Mouse (Mus musculus) CH12.LX (cell line): ENCODE data around the gene Sesn2. TPM values are rescaled to one million over a fixed set of nuclear protein-coding genes. Genes with fewer than 3 reads are reported as not detected.

Source experiments
- DNase-seq: peaks from one replicate; pipeline ENCODE4 v3.0.0-alpha.2; 2013; ENCODE audit errors: extremely low read depth
- H3K27ac ChIP-seq: 2 replicates; pipeline ENCODE4 v1.5.1; 2012; ENCODE audit warnings: low read depth, mild to moderate bottlenecking, control low read depth, moderate library complexity; ENCODE audit not compliant: insufficient read depth
- H3K27me3 ChIP-seq: replicated peaks from 2 replicates; pipeline ENCODE3; 2012; ENCODE audit warnings: inconsistent platforms
- H3K36me3 ChIP-seq, 2 experiments: replicated peaks in 1 of 2; 2 replicates each; pipeline versions ENCODE3 to v1.6.1; 2012; ENCODE audit warnings: inconsistent platforms in 1 of 2, low read length in 1 of 2, mild to moderate bottlenecking in 1 of 2, mixed read lengths in 1 of 2, moderate library complexity in 1 of 2; ENCODE audit not compliant: control insufficient read depth in 1 of 2, insufficient read depth in 1 of 2
- H3K4me1 ChIP-seq, 2 experiments: 2 replicates each; pipeline ENCODE4 v1.6.1; 2012; ENCODE audit warnings: inconsistent platforms in 1 of 2, moderate library complexity in 1 of 2; ENCODE audit not compliant: insufficient read depth in 2 of 2, control insufficient read depth in 1 of 2
- H3K4me2 ChIP-seq: 2 replicates; pipeline ENCODE4 v1.6.1; 2012; ENCODE audit warnings: low read depth, mild to moderate bottlenecking, control low read depth; ENCODE audit not compliant: poor library complexity, insufficient read depth, severe bottlenecking
- H3K4me3 ChIP-seq, 3 experiments: fragments of 150-350 bp in 1 of 3; sonication (generic) in 1 of 3; replicated peaks in 1 of 3; 2 replicates each; pipeline versions ENCODE3 to v1.5.1; 2011 to 2012; ENCODE audit warnings: low read depth in 2 of 3, low read length in 2 of 3, mild to moderate bottlenecking in 2 of 3, moderate library complexity in 2 of 3, control low read depth in 1 of 3, improper control_type of control experiment in 1 of 3, inconsistent platforms in 1 of 3, mixed read lengths in 1 of 3; ENCODE audit not compliant: poor library complexity in 1 of 3
- H3K79me2 ChIP-seq: replicated peaks from 2 replicates; pipeline ENCODE4 v1.6.1; 2012; ENCODE audit warnings: mild to moderate bottlenecking, moderate library complexity; ENCODE audit not compliant: control insufficient read depth, poor library complexity, insufficient read depth, severe bottlenecking; ENCODE audit errors: extremely low read depth
- H3K9ac ChIP-seq: 2 replicates; pipeline ENCODE4 v1.6.1; 2012; ENCODE audit warnings: low read depth, mild to moderate bottlenecking, control low read depth, moderate library complexity; ENCODE audit not compliant: insufficient read depth
- H3K9me3 ChIP-seq: replicated peaks from 2 replicates; pipeline ENCODE3; 2012; ENCODE audit warnings: low read length, inconsistent platforms, mixed read lengths
- BHLHE40 ChIP-seq: IDR thresholded peaks from 2 replicates; pipeline ENCODE4 v1.6.1; 2011; ENCODE audit warnings: mild to moderate bottlenecking, low read depth, low read length, improper control_type of control experiment
- CHD1 ChIP-seq: IDR thresholded peaks from 2 replicates; pipeline ENCODE4 v1.6.1; 2012; ENCODE audit warnings: low read depth, low read length, improper control_type of control experiment, inconsistent platforms
- CHD2 ChIP-seq: IDR thresholded peaks from 2 replicates; pipeline ENCODE4 v1.6.1; 2011; ENCODE audit warnings: low read length, improper control_type of control experiment
- CTCF ChIP-seq, 2 experiments: IDR thresholded peaks in 1 of 2; conservative IDR thresholded peaks in 1 of 2; 2 replicates each; pipeline ENCODE4 v1.5.1; 2011 to 2012; ENCODE audit warnings: low read depth in 2 of 2, low read length in 2 of 2, improper control_type of control experiment in 1 of 2, inconsistent platforms in 1 of 2, mild to moderate bottlenecking in 1 of 2, moderate library complexity in 1 of 2
- GABPA ChIP-seq: IDR thresholded peaks from 2 replicates; pipeline ENCODE4 v1.6.1; 2012; ENCODE audit warnings: low read depth, low read length, improper control_type of control experiment, inconsistent platforms; ENCODE audit not compliant: insufficient replicate concordance
- JUN ChIP-seq: IDR thresholded peaks from 2 replicates; pipeline ENCODE4 v1.6.1; 2011; ENCODE audit warnings: low read depth, mild to moderate bottlenecking, low read length, improper control_type of control experiment, moderate library complexity; ENCODE audit not compliant: insufficient read depth
- MAFK ChIP-seq: IDR thresholded peaks from 2 replicates; pipeline ENCODE4 v1.6.1; 2011; ENCODE audit warnings: low read length, improper control_type of control experiment; ENCODE audit not compliant: insufficient replicate concordance
- MAZ ChIP-seq: IDR thresholded peaks from 2 replicates; pipeline ENCODE4 v1.6.1; 2012; ENCODE audit warnings: low read depth, mild to moderate bottlenecking, inconsistent platforms, low read length, improper control_type of control experiment, moderate library complexity
- MYC ChIP-seq: IDR thresholded peaks from 2 replicates; pipeline ENCODE4 v1.6.1; 2011; ENCODE audit warnings: low read depth, mild to moderate bottlenecking, improper control_type of control experiment, low read length
- NELFE ChIP-seq: IDR thresholded peaks from 2 replicates; pipeline ENCODE4 v1.6.1; 2011; ENCODE audit warnings: low read depth, low read length, improper control_type of control experiment
- POLR2AphosphoS2 ChIP-seq: IDR thresholded peaks from 2 replicates; pipeline ENCODE4 v1.6.1; 2011; ENCODE audit warnings: low read depth, low read length, improper control_type of control experiment
- RAD21 ChIP-seq: IDR thresholded peaks from 2 replicates; pipeline ENCODE4 v1.6.1; 2011; ENCODE audit warnings: low read depth, mild to moderate bottlenecking, low read length, improper control_type of control experiment, moderate library complexity
- RCOR1 ChIP-seq: conservative IDR thresholded peaks from 2 replicates; pipeline ENCODE4 v1.6.1; 2012; ENCODE audit warnings: low read depth, mild to moderate bottlenecking, inconsistent platforms, low read length, improper control_type of control experiment
- SIN3A ChIP-seq: IDR thresholded peaks from 2 replicates; pipeline ENCODE4 v1.6.1; 2012; ENCODE audit warnings: low read length, improper control_type of control experiment, inconsistent platforms
- SMC3 ChIP-seq: IDR thresholded peaks from 2 replicates; pipeline ENCODE4 v1.6.1; 2011; ENCODE audit warnings: low read depth, low read length, improper control_type of control experiment
- TBP ChIP-seq: conservative IDR thresholded peaks from 2 replicates; pipeline ENCODE4 v1.6.1; 2011; ENCODE audit warnings: low read depth, low read length, improper control_type of control experiment
- TCF12 ChIP-seq: IDR thresholded peaks from 2 replicates; pipeline ENCODE4 v1.6.1; 2014; ENCODE audit warnings: low read depth, mild to moderate bottlenecking, inconsistent platforms, low read length, improper control_type of control experiment
- USF1 ChIP-seq: IDR thresholded peaks from 2 replicates; pipeline ENCODE4 v1.6.1; 2014; ENCODE audit warnings: low read depth, mild to moderate bottlenecking, inconsistent platforms, low read length, improper control_type of control experiment
- USF2 ChIP-seq: conservative IDR thresholded peaks from 2 replicates; pipeline ENCODE4 v1.6.1; 2011; ENCODE audit warnings: low read depth, low read length, improper control_type of control experiment
- ZNF384 ChIP-seq: IDR thresholded peaks from 2 replicates; pipeline ENCODE4 v1.6.1; 2012; ENCODE audit warnings: low read depth, low read length, improper control_type of control experiment, inconsistent platforms
- dilution Hi-C: fragments of 300-500 bp; cut with MboI; formaldehyde crosslinking; loops from 2 replicates; pipeline ENCODE4 v1.14.3; 2020; ENCODE audit warnings: low sequenced_read_pairs; ENCODE audit not compliant: extremely low pct_unique_long_range_greater_than_20kb, extremely low pct_ligation_motif_present
- in situ Hi-C: fragments of 300-500 bp; cut with MboI; formaldehyde crosslinking; loops from 3 replicates; pipeline ENCODE4 v1.14.3; 2019; ENCODE audit warnings: low sequenced_read_pairs, low pct_ligation_motif_present, low pct_unique_long_range_greater_than_20kb, mixed read lengths
- polyA plus RNA-seq: library from polyadenylated mRNA; unstranded; fragments of >175 nt; gene quantifications from 2 replicates; pipeline ENCODE4 v1.2.1, GENCODE M21; 2012; ENCODE audit warnings: low read depth; ENCODE audit not compliant: insufficient read length
- total RNA-seq, 2 experiments: library from RNA; depleted of rRNA; stranded (reverse); fragments of 300-350 nt in 1 of 2; fragments of >200 nt in 1 of 2; gene quantifications; 2 replicates each; pipeline ENCODE4 v1.2.3; 2012 to 2014

Gene Sesn2
- total and polyA plus RNA-seq, 3 experiments = 35.6 to 68.1 (median 40.1) TPM

- in situ Hi-C loops = loop anchor here (5.0 kb wide), 1 partner anchor 91 kb away; the partner anchor contains the start of gene Eya3
Observed at GRCm38 (mm10) chr4:132545851-132546250, 35.5 kb upstream of the Sesn2 start.

GRCm38 (mm10) chr4:132542724-132543123 lies 32.4 kb upstream of the Sesn2 start:
- in situ Hi-C loops (no loop called here), dilution Hi-C loops (no loop called here)
- Histone ChIP-seq H3K9me3 (no peaks in the 10 kb centered on the region), H3K27me3 (no peaks in the 10 kb centered on the region), H3K79me2 (peaks cover 38% of the 10 kb centered on the region), H3K9ac (no peak overlapping the region), H3K4me3 (no peak overlapping the region), H3K4me1 (peaks cover 4 to 27% of the 10 kb centered on the region in 2 experiments; a peak in 3 of 4 replicates), H3K27ac (0 out of 2 replicates have a peak overlapping the region, but pooled peaks have one; percentile 35), H3K4me2 (no peak overlapping the region), H3K36me3 (peaks cover 62 to 91% of the 10 kb centered on the region in 2 experiments)
- TF ChIP-seq MAFK (0 out of 2 replicates have a peak, but pooled peaks have one; percentile 50), BHLHE40 (0 out of 2 replicates have a peak, but pooled peaks have one; percentile 32), CTCF (conservative IDR thresholded peaks at IDR 0.05 in 1 of 2, IDR thresholded peaks at IDR 0.05 in 1 of 2; ENCODE audit: low read depth in 2 of 2, low read length in 2 of 2) (peak in 1 of 2 experiments; percentile 34; a peak in 2 of 4 replicates), NELFE (no peak), USF2 (no peak), TCF12 (no peak), TBP (no peak)
- DNase-seq = no peak

More at GRCm38 (mm10) chr4:132545851-132546250, 35.5 kb upstream of the Sesn2 start:
- no peaks in the 10 kb centered on the region for H3K9me3 ChIP-seq
- H3K27ac ChIP-seq = no peak overlapping the region
- no peak overlapping the region for H3K9ac ChIP-seq
- TF ChIP-seq MYC (no peak), CTCF (conservative IDR thresholded peaks at IDR 0.05 in 1 of 2, IDR thresholded peaks at IDR 0.05 in 1 of 2; ENCODE audit: low read depth in 2 of 2, low read length in 2 of 2) (peak; percentile 50 to 90; a peak in 3 of 4 replicates), RAD21 (peak; percentile 82), SMC3 (peak; percentile 77), JUN (no peak)
- no peak overlapping the region for H3K4me3 ChIP-seq
- H3K4me1 ChIP-seq = peaks cover 3 to 25% of the 10 kb centered on the region in 2 experiments; a peak in 3 of 4 replicates
- peaks cover 9% of the 10 kb centered on the region for H3K79me2 ChIP-seq
- H3K4me2 ChIP-seq = no peak overlapping the region
- H3K36me3 ChIP-seq = peaks cover 69 to 92% of the 10 kb centered on the region in 2 experiments
- H3K27me3 ChIP-seq = no peaks in the 10 kb centered on the region
- DNase-seq = peak; percentile 79
- dilution Hi-C loops = no loop called here

- Histone ChIP-seq H3K9ac (no peak overlapping the region), H3K79me2 (peaks cover 51% of the 10 kb centered on the region), H3K27me3 (no peaks in the 10 kb centered on the region), H3K4me2 (no peak overlapping the region), H3K27ac (no peak overlapping the region), H3K4me1 (peaks cover 9 to 37% of the 10 kb centered on the region in 2 experiments), H3K4me3 (no peak overlapping the region), H3K36me3 (peaks cover 52 to 88% of the 10 kb centered on the region in 2 experiments), H3K9me3 (no peaks in the 10 kb centered on the region)
- dilution Hi-C loops (no loop called here), in situ Hi-C loops (no loop called here)
- TF ChIP-seq TBP = no peak
- TF ChIP-seq USF1 = no peak
- TF ChIP-seq POLR2AphosphoS2 = no peak
- TF ChIP-seq CHD2 = no peak
- TF ChIP-seq MAZ = no peak
- no peak for TF ChIP-seq GABPA
- no peak for TF ChIP-seq ZNF384
- TF ChIP-seq MYC = no peak
- TF ChIP-seq NELFE = no peak
- no peak for TF ChIP-seq CHD1
- no peak for TF ChIP-seq RCOR1
- TF ChIP-seq CTCF (conservative IDR thresholded peaks at IDR 0.05 in 1 of 2, IDR thresholded peaks at IDR 0.05 in 1 of 2; ENCODE audit: low read depth in 2 of 2, low read length in 2 of 2) = no peak
- no peak for TF ChIP-seq USF2
- no peak for TF ChIP-seq SIN3A
- DNase-seq = no peak
Observed at GRCm38 (mm10) chr4:132541413-132541812, 31.1 kb upstream of the Sesn2 start.
